25 mouse cellular contexts compared by ENCODE assay signal in genomic region chr3:59169215-59169614, GRCm38 (mm10). TPM values are rescaled to one million over a fixed set of nuclear protein-coding genes. Genes with fewer than 3 reads are reported as not detected.
A peak's percentile ranks its signal among the peaks of the same experiment; 100 is the strongest.
DNase-seq lines count a peak whose midpoint lies in the region; ATAC-seq and TF ChIP-seq lines count a peak whose summit lies in the region.
"Had no signal": no experiment of that assay in that cellular context is flagged by ENCODE, and none has a peak within 500 bp of the region (broad histone marks: within the 10 kb centered on the region; RNA-seq: fewer than 3 reads in every experiment).

No protein-coding gene starts in this region.

- H3K36me3 ChIP-seq in embryonic facial prominence, embryonic 11.5 days (replicated peaks; ENCODE audit: control insufficient read depth, insufficient read depth, low read depth, low read length), result no peaks in the 10 kb centered on the region
- no peaks in the 10 kb centered on the region for H3K36me3 ChIP-seq in embryonic facial prominence, embryonic 10.5 days (replicated peaks)
- no peaks in the 10 kb centered on the region for H3K36me3 ChIP-seq in intestine, postnatal 0 days (ENCODE audit: control insufficient read depth, insufficient read depth)
- H3K36me3 ChIP-seq in intestine, embryonic 16.5 days (ENCODE audit: control insufficient read depth, insufficient read depth, low read length), result no peaks in the 10 kb centered on the region
- H3K36me3 ChIP-seq: embryonic facial prominence, embryonic 12.5 days; G1E; heart, embryonic 13.5 days; neural tube, embryonic 15.5 days had no signal

- H3K27me3 ChIP-seq in embryonic facial prominence, embryonic 11.5 days (ENCODE audit: control insufficient read depth, insufficient read depth, low read length), result no peaks in the 10 kb centered on the region
- no peaks in the 10 kb centered on the region for H3K27me3 ChIP-seq in embryonic facial prominence, embryonic 10.5 days (replicated peaks; ENCODE audit: low read depth, poor library complexity, severe bottlenecking)
- H3K27me3 ChIP-seq in intestine, postnatal 0 days (replicated peaks; ENCODE audit: control insufficient read depth, insufficient read depth, low read length), result no peaks in the 10 kb centered on the region
- H3K27me3 ChIP-seq in intestine, embryonic 16.5 days (replicated peaks; ENCODE audit: control insufficient read depth, insufficient read depth, low read length), result no peaks in the 10 kb centered on the region
- H3K27me3 ChIP-seq: embryonic facial prominence, embryonic 12.5 days; heart, embryonic 13.5 days; neural tube, embryonic 15.5 days had no signal

- no peaks in the 10 kb centered on the region for H3K9me3 ChIP-seq in embryonic facial prominence, embryonic 11.5 days (replicated peaks; ENCODE audit: control insufficient read depth, low read length)
- H3K9me3 ChIP-seq in embryonic facial prominence, embryonic 10.5 days, result no peaks in the 10 kb centered on the region
- H3K9me3 ChIP-seq in intestine, postnatal 0 days (ENCODE audit: control insufficient read depth), result no peaks in the 10 kb centered on the region
- no peaks in the 10 kb centered on the region for H3K9me3 ChIP-seq in intestine, embryonic 16.5 days (ENCODE audit: control insufficient read depth, low read length)
- H3K9me3 ChIP-seq: embryonic facial prominence, embryonic 12.5 days; G1E; heart, embryonic 13.5 days; neural tube, embryonic 15.5 days had no signal

- no peak overlapping the region for H3K27ac ChIP-seq in embryonic facial prominence, embryonic 11.5 days (replicated peaks; ENCODE audit: low read depth, low read length)
- H3K27ac ChIP-seq in embryonic facial prominence, embryonic 10.5 days (replicated peaks), result no peak overlapping the region
- no peak overlapping the region for H3K27ac ChIP-seq in intestine, postnatal 0 days (ENCODE audit: low read depth, low read length)
- no peak overlapping the region for H3K27ac ChIP-seq in intestine, embryonic 16.5 days (ENCODE audit: low read length)
- H3K27ac ChIP-seq: embryonic facial prominence, embryonic 12.5 days; macrophage; neural tube, embryonic 15.5 days had no signal

- 75% methylated on average over 4 of the region's 4 CpGs for WGBS in embryonic facial prominence, embryonic 11.5 days
- 77% methylated on average over 4 of the region's 4 CpGs for WGBS in embryonic facial prominence, embryonic 10.5 days
- WGBS in intestine, postnatal 0 days, result 83% methylated on average over 4 of the region's 4 CpGs
- WGBS in intestine, embryonic 16.5 days, result 80% methylated on average over 4 of the region's 4 CpGs

- no peak for DNase-seq in embryonic facial prominence, embryonic 11.5 days (ENCODE audit: low spot score)
- no peak for DNase-seq in embryonic facial prominence, embryonic 10.5 days (ENCODE audit: low spot score)
- peak; percentile 64 for DNase-seq in 416B (ENCODE audit: low read depth)
- DNase-seq in gonadal fat pad, adult 2 months (ENCODE audit: low read depth), result peak; percentile 36
- DNase-seq in spleen, postnatal 4 days (ENCODE audit: low spot score in 2 of 2), result no peak
- DNase-seq: adrenal gland, adult 2 months; cerebellum, postnatal 14 days; forebrain, postnatal 0 days; gastrocnemius, postnatal 14 days; kidney, adult 11 months; kidney, postnatal 25 days had no signal

- H3K4me3 ChIP-seq in embryonic facial prominence, embryonic 11.5 days (ENCODE audit: low read depth, low read length), result no peak overlapping the region
- no peak overlapping the region for H3K4me3 ChIP-seq in embryonic facial prominence, embryonic 10.5 days
- no peak overlapping the region for H3K4me3 ChIP-seq in intestine, postnatal 0 days (ENCODE audit: low read depth, low read length)
- no peak overlapping the region for H3K4me3 ChIP-seq in intestine, embryonic 16.5 days (ENCODE audit: low read length)
- H3K4me3 ChIP-seq: embryonic facial prominence, embryonic 12.5 days; heart, embryonic 13.5 days; neural tube, embryonic 15.5 days had no signal

- ATAC-seq in embryonic facial prominence, embryonic 11.5 days (replicated peaks; ENCODE audit: insufficient number of reproducible peaks, low FRiP score, low TSS enrichment, low read depth), result 0 out of 2 replicates have a peak, but pooled peaks have one; percentile 6
- no peak for ATAC-seq in intestine, postnatal 0 days
- no peak for ATAC-seq in intestine, embryonic 16.5 days
- no peak for ATAC-seq in erythroid progenitor cell, adult 5-6 weeks (replicated peaks; ENCODE audit: low FRiP score, poor library complexity, severe bottlenecking)
- ATAC-seq: forebrain, postnatal 0 days had no signal

- peak; percentile 32; the same call in 1 of the 2 replicates for TF ChIP-seq CTCF in intestine, postnatal 0 days (IDR thresholded peaks at IDR 0.05; ENCODE audit: low read depth)

- no peak overlapping the region for H3K9ac ChIP-seq in embryonic facial prominence, embryonic 11.5 days (replicated peaks; ENCODE audit: low read length)
- no peak overlapping the region for H3K9ac ChIP-seq in intestine, postnatal 0 days (ENCODE audit: low read depth, low read length)
- no peak overlapping the region for H3K9ac ChIP-seq in intestine, embryonic 16.5 days (ENCODE audit: low read depth, low read length)
- H3K9ac ChIP-seq: embryonic facial prominence, embryonic 12.5 days; forebrain, postnatal 0 days; heart, embryonic 13.5 days; neural tube, embryonic 15.5 days had no signal

- H3K4me1 ChIP-seq in embryonic facial prominence, embryonic 11.5 days (ENCODE audit: control insufficient read depth, insufficient read depth, low read length), result no peaks in the 10 kb centered on the region
- H3K4me1 ChIP-seq in embryonic facial prominence, embryonic 10.5 days, result peaks cover 11% of the 10 kb centered on the region
- no peaks in the 10 kb centered on the region for H3K4me1 ChIP-seq in intestine, postnatal 0 days (replicated peaks; ENCODE audit: control insufficient read depth, insufficient read depth, low read length)
- peaks cover 5% of the 10 kb centered on the region; the same call in 1 of the 2 replicates for H3K4me1 ChIP-seq in intestine, embryonic 16.5 days (ENCODE audit: control insufficient read depth, insufficient read depth, low read length)
- H3K4me1 ChIP-seq: neural tube, embryonic 15.5 days had no signal

- no peak overlapping the region for H3K4me2 ChIP-seq in embryonic facial prominence, embryonic 11.5 days (ENCODE audit: low read depth, low read length)
- no peak overlapping the region for H3K4me2 ChIP-seq in intestine, postnatal 0 days (replicated peaks; ENCODE audit: low read depth)
- H3K4me2 ChIP-seq in intestine, embryonic 16.5 days (ENCODE audit: low read depth, low read length), result no peak overlapping the region
- H3K4me2 ChIP-seq: embryonic facial prominence, embryonic 12.5 days; heart, embryonic 13.5 days; midbrain, embryonic 11.5 days; neural tube, embryonic 15.5 days had no signal

RNA-seq across cellular contexts. Expression of gene P2ry14, which starts 15.8 kb away (rescaled TPM):
- polyA plus RNA-seq in embryonic facial prominence, embryonic 11.5 days (2014; fragmentation: Nextera tagmentation; extraction: Ambion mirVana), result 1.4 TPM in 2 replicates
- 1.6 and 1.8 TPM in 2 replicates for polyA plus RNA-seq in embryonic facial prominence, embryonic 10.5 days (2016; fragmentation: Nextera tagmentation; extraction: Ambion mirVana)
- 20.3 and 21.5 TPM in 2 replicates for polyA plus RNA-seq in intestine, postnatal 0 days (2015; fragmentation: Nextera tagmentation; extraction: Ambion mirVana)
- polyA plus RNA-seq in intestine, embryonic 16.5 days (2015; fragmentation: Nextera tagmentation; extraction: Ambion mirVana), result 10.4 and 12.1 TPM in 2 replicates
- 1.6 and 2.7 TPM in 2 replicates for polyA plus RNA-seq in gonadal fat pad, adult 2 months (2012; rRNA removed)
- 4.6 TPM in 1 of 2 replicates, not detected in the other for total RNA-seq in erythroid progenitor cell, adult 5-6 weeks (2015; ENCODE audit: low replicate concordance)
- 2.1 TPM in 1 of 2 replicates, not detected in the other for total RNA-seq in erythroid progenitor cell, adult 5-6 weeks (2017; ENCODE audit: low replicate concordance)
- polyA plus RNA-seq: C2C12, G1E had no signal

RNA-seq across cellular contexts. Expression of gene Gpr87, which starts 25.7 kb away (rescaled TPM):
- polyA plus RNA-seq in embryonic facial prominence, embryonic 11.5 days (2014; fragmentation: Nextera tagmentation; extraction: Ambion mirVana), result 0.24 and 0.27 TPM in 2 replicates
- 0.28 and 0.31 TPM in 2 replicates for polyA plus RNA-seq in embryonic facial prominence, embryonic 10.5 days (2016; fragmentation: Nextera tagmentation; extraction: Ambion mirVana)
- polyA plus RNA-seq in intestine, postnatal 0 days (2015; fragmentation: Nextera tagmentation; extraction: Ambion mirVana), result not detected in 2 replicates
- polyA plus RNA-seq in intestine, embryonic 16.5 days (2015; fragmentation: Nextera tagmentation; extraction: Ambion mirVana), result not detected in 2 replicates
- 0.51 and 0.76 TPM in 2 replicates for polyA plus RNA-seq in gonadal fat pad, adult 2 months (2012; rRNA removed)
- total RNA-seq in erythroid progenitor cell, adult 5-6 weeks (2015; ENCODE audit: low replicate concordance), result not detected in 2 replicates
- not detected in 2 replicates for total RNA-seq in erythroid progenitor cell, adult 5-6 weeks (2017; ENCODE audit: low replicate concordance)
- total RNA-seq: adrenal gland, adult 2 months; forebrain, postnatal 0 days; gastrocnemius, postnatal 14 days; layer of hippocampus, postnatal 14 days; left cerebral cortex, postnatal 14 days had no signal
- polyA plus RNA-seq: adrenal gland, adult 2 months; C2C12; forebrain, postnatal 0 days; G1E; heart, embryonic 13.5 days; hindbrain, embryonic 11.5 days; liver, embryonic 16.5 days; macrophage had no signal

RNA-seq across cellular contexts. Expression of gene P2ry13, which starts 41.5 kb away (rescaled TPM):
- polyA plus RNA-seq in embryonic facial prominence, embryonic 11.5 days (2014; fragmentation: Nextera tagmentation; extraction: Ambion mirVana), result 0.34 and 0.77 TPM in 2 replicates
- polyA plus RNA-seq in embryonic facial prominence, embryonic 10.5 days (2016; fragmentation: Nextera tagmentation; extraction: Ambion mirVana), result 0.30 and 0.47 TPM in 2 replicates
- 0.94 and 1.2 TPM in 2 replicates for polyA plus RNA-seq in intestine, postnatal 0 days (2015; fragmentation: Nextera tagmentation; extraction: Ambion mirVana)
- polyA plus RNA-seq in intestine, embryonic 16.5 days (2015; fragmentation: Nextera tagmentation; extraction: Ambion mirVana), result 1.3 and 1.6 TPM in 2 replicates
- polyA plus RNA-seq in gonadal fat pad, adult 2 months (2012; rRNA removed), result 1.6 and 1.9 TPM in 2 replicates
- 1.3 and 4.3 TPM in 2 replicates for total RNA-seq in erythroid progenitor cell, adult 5-6 weeks (2015; ENCODE audit: low replicate concordance)
- total RNA-seq in erythroid progenitor cell, adult 5-6 weeks (2017; ENCODE audit: low replicate concordance), result 1.4 and 2.3 TPM in 2 replicates
- polyA plus RNA-seq: C2C12, G1E had no signal

Comparison
In these comparisons a context has a peak if more than half of its experiments do, and no peak if none do; other contexts are left out.
1. DNase-seq: peak in 416B (single experiment) and gonadal fat pad, adult 2 months (single experiment); none in embryonic facial prominence, embryonic 11.5 days (single experiment), embryonic facial prominence, embryonic 10.5 days (single experiment) and spleen, postnatal 4 days (0 of 2).